Mouse (Mus musculus) heart, adult 2 months (tissue): ENCODE data around the gene Jmjd4.

Source experiments
- CTCF ChIP-seq: fragments of 200-600 bp; IDR thresholded peaks from 2 replicates; pipeline ENCODE4 v1.8.1; 2022; ENCODE audit warnings: antibody characterized with exemption, mild to moderate bottlenecking, moderate library complexity
- EP300 ChIP-seq: fragments of 200-500 bp; IDR thresholded peaks from 2 replicates; pipeline ENCODE4 v1.6.1; 2011; ENCODE audit warnings: low read depth, low read length, control low read depth; ENCODE audit not compliant: insufficient read depth
- POLR2A ChIP-seq: fragments of 200-500 bp; IDR thresholded peaks from 2 replicates; pipeline ENCODE4 v1.6.1; 2011; ENCODE audit warnings: mild to moderate bottlenecking, low read depth, low read length, control low read depth; ENCODE audit not compliant: insufficient read depth

DNA sequence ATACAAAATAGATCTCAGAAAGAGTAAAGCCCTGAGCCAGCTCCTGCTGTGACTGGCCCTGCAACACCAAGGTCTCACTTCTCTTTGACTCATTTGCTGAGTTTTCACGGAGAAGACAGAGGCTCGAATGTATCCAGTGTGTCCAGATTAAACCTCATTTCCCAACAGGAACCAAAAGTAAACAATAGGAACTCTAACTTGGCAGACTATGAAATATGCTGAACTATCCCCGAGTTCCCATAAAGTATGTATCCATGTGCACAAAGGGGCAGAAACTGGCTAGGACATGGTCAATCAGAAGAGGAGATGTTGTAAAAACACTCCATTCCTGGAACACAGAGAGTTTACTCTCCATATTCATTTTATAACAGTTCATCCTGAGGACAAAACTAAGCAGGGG lies 17.6 kb upstream of the Jmjd4 start:
- TF ChIP-seq EP300 (no peak), POLR2A (no peak), CTCF (no peak)
